Mouse (Mus musculus): ENCODE results near the gene Arhgap8. TPM values are rescaled to one million over a fixed set of nuclear protein-coding genes. Genes with fewer than 3 reads are reported as not detected.

Gene Arhgap8
- polyA plus RNA-seq, 1 experiment from 2014 or later: 0.53 TPM

DNA sequence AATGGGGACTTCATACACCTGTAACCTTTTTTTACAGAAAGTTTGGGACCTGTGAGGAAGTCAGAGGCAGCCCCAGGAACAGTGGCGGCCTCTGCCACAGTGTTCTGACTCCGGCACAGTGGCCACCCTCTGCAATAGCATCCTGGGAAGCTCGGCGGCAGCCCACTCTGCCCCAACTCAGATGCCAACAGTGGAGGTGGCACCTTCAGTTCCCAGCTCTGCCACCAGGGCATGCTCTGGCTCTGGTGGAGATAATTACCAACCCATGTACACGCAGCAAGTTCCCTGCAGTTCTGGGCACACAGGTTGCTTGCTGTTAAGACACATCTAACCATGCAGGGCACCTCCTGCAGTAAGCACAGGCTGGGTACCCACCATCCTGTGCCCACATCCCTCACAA lies 80.3 kb downstream of the Arhgap8 start:
- peaks cover 38% of the 10 kb centered on the region for H3K36me3 ChIP-seq (ENCODE audit: control insufficient read depth, insufficient read depth)
- no peak overlapping the region for H3K9ac ChIP-seq (replicated peaks; ENCODE audit: low read depth, low read length)
- no peak overlapping the region for H3K27ac ChIP-seq (ENCODE audit: low read length)
- 68% methylated on average over 5 of the region's 5 CpGs for WGBS
- H3K4me1 ChIP-seq (replicated peaks; ENCODE audit: control insufficient read depth, insufficient read depth, low read length): no peaks in the 10 kb centered on the region
- H3K4me3 ChIP-seq (replicated peaks; ENCODE audit: low read length): no peak overlapping the region
- H3K4me2 ChIP-seq (ENCODE audit: low read length): no peak overlapping the region
- ATAC-seq: peak; percentile 38; the same call in 1 of the 2 replicates
- no peaks in the 10 kb centered on the region for H3K27me3 ChIP-seq (replicated peaks; ENCODE audit: control insufficient read depth, insufficient read depth, low read length)
- no peaks in the 10 kb centered on the region for H3K9me3 ChIP-seq (ENCODE audit: control insufficient read depth, low read length)

DNA sequence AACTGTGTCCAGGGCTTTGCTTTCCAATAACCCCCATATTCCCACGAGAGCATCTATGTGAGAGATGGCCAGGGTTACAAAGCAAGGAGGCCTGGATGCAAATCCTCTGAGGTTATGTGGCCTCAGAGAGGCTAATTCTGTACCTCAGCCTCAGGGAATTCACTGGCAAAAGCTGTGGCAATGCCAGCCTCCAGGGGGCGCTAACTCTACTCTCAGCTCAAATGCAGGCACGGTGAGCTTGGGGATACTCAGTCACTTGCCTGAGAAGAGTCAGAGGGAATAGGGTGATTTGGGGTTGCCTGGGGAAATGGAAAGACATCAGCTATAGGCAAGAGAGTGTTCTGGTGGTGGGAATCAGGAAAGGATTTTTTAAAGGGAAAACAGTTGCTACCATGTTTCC lies 83.8 kb downstream of the Arhgap8 start:
- no peaks in the 10 kb centered on the region for H3K4me1 ChIP-seq (replicated peaks; ENCODE audit: control insufficient read depth, insufficient read depth, low read length)
- H3K27ac ChIP-seq (ENCODE audit: low read length): no peak overlapping the region
- no peaks in the 10 kb centered on the region for H3K27me3 ChIP-seq (replicated peaks; ENCODE audit: control insufficient read depth, insufficient read depth, low read length)
- no peak overlapping the region for H3K4me2 ChIP-seq (ENCODE audit: low read length)
- whole genome bisulfite sequencing: 50% methylated on average over 3 of the region's 3 CpGs
- no peak for ATAC-seq
- H3K9me3 ChIP-seq (ENCODE audit: control insufficient read depth, low read length): no peaks in the 10 kb centered on the region
- no peak overlapping the region for H3K9ac ChIP-seq (replicated peaks; ENCODE audit: low read depth, low read length)
- H3K36me3 ChIP-seq (ENCODE audit: control insufficient read depth, insufficient read depth): peaks cover 22% of the 10 kb centered on the region
- H3K4me3 ChIP-seq (replicated peaks; ENCODE audit: low read length): no peak overlapping the region

DNA sequence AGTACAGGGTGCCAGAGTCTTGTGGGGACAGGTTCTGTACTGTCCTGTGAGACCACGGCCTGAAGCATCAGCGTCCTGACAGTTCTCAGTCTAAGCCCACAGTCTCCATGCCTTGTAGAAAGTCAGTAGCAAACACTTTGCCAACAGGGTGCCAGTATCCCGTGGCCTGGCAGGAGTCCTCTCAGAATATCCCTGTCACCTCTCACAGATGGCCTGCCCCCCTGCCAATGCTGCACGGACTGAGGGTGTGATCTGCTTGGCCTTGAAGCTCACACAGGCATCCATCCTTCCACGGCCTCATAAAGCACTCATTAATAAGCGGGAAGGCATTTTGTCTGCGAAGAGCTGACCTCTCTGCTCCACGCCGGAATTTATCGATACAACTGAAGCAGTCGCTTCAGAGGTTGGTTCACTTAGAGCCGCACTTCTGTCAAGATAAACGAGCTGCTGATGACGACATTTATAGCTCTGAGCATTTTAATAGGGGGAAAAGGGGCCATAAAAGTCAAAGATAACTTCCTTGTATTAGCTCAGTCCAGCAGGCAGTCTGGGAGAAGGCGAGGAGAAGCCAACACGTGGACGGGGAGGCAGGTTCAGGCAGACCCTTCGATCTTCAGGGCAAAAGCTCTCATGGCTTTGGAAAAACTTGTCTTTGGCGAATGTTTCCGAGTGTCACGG lies 89.6 kb downstream of the Arhgap8 start:
- no peak overlapping the region for H3K4me3 ChIP-seq (replicated peaks; ENCODE audit: low read length)
- H3K9ac ChIP-seq (replicated peaks; ENCODE audit: low read depth, low read length): no peak overlapping the region
- H3K4me2 ChIP-seq (ENCODE audit: low read length): no peak overlapping the region
- 73% methylated on average over 21 of the region's 21 CpGs for WGBS
- ATAC-seq: no peak
- no peaks in the 10 kb centered on the region for H3K9me3 ChIP-seq (ENCODE audit: control insufficient read depth, low read length)
- H3K27me3 ChIP-seq (replicated peaks; ENCODE audit: control insufficient read depth, insufficient read depth, low read length): no peaks in the 10 kb centered on the region
- peaks cover 11% of the 10 kb centered on the region for H3K36me3 ChIP-seq (ENCODE audit: control insufficient read depth, insufficient read depth)
- peaks cover 34% of the 10 kb centered on the region for H3K4me1 ChIP-seq (replicated peaks; ENCODE audit: control insufficient read depth, insufficient read depth, low read length)
- H3K27ac ChIP-seq (ENCODE audit: low read length): no peak overlapping the region

DNA sequence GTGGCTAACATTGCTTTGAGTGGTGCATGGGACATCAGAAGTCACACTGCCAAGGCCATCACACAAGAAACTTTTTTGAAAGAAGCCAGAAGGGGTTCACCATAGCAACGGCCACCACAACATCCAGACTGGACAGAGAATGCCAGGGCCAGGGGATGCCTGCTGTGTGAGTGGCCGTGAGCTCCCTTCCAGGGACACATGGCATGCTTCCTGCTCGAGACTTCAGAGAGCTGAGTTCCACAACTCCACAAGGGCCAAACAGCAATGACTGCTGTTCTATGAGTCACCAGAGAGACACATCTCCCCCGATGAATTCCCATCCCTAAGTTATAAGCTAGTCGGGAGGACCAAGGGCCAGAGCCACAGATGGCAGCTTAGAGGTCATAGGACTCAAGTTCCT lies 91.3 kb downstream of the Arhgap8 start:
- H3K27ac ChIP-seq (ENCODE audit: low read length): no peak overlapping the region
- 76% methylated on average over 5 of the region's 5 CpGs for WGBS
- H3K36me3 ChIP-seq (ENCODE audit: control insufficient read depth, insufficient read depth): peaks cover 7% of the 10 kb centered on the region; the same call in 1 of the 2 replicates
- H3K9me3 ChIP-seq (ENCODE audit: control insufficient read depth, low read length): no peaks in the 10 kb centered on the region
- no peaks in the 10 kb centered on the region for H3K27me3 ChIP-seq (replicated peaks; ENCODE audit: control insufficient read depth, insufficient read depth, low read length)
- no peak for ATAC-seq
- H3K4me3 ChIP-seq (replicated peaks; ENCODE audit: low read length): no peak overlapping the region
- peaks cover 51% of the 10 kb centered on the region for H3K4me1 ChIP-seq (replicated peaks; ENCODE audit: control insufficient read depth, insufficient read depth, low read length)
- no peak overlapping the region for H3K4me2 ChIP-seq (ENCODE audit: low read length)
- no peak overlapping the region for H3K9ac ChIP-seq (replicated peaks; ENCODE audit: low read depth, low read length)

DNA sequence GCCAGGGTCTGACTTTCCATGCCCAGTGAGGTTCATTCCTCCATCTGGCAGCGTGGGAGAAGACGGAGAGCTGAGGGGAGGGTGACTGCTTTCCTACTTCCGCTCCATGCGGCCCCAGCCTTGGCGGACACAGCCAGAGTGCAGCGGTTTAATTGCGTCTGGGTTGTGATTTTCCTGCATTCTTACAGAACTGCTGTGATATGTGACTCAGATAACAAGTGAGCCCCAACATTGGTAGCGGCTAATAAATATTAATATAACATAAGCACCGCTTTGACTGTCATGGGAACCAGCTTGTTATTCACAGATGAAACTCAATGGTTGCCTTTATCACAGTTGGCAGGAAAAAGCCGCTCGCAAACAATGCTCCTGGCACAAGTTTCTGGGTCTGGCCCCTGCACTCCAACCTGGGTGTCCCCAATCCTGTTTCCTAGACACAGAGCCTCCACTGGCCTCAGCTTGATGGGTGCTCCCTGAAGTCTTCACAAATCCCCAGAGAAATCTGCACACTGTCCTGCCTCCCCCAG lies 93.0 kb downstream of the Arhgap8 start:
- H3K36me3 ChIP-seq (ENCODE audit: control insufficient read depth, insufficient read depth): no peaks in the 10 kb centered on the region
- H3K4me2 ChIP-seq (ENCODE audit: low read length): peak overlapping the region; percentile 8; the same call in 1 of the 2 replicates
- no peaks in the 10 kb centered on the region for H3K27me3 ChIP-seq (replicated peaks; ENCODE audit: control insufficient read depth, insufficient read depth, low read length)
- peak overlapping the region; percentile 31 for H3K27ac ChIP-seq (ENCODE audit: low read length)
- no peak overlapping the region for H3K4me3 ChIP-seq (replicated peaks; ENCODE audit: low read length)
- peaks cover 59% of the 10 kb centered on the region for H3K4me1 ChIP-seq (replicated peaks; ENCODE audit: control insufficient read depth, insufficient read depth, low read length)
- WGBS: 14% methylated on average over 11 of the region's 11 CpGs
- H3K9me3 ChIP-seq (ENCODE audit: control insufficient read depth, low read length): no peaks in the 10 kb centered on the region
- H3K9ac ChIP-seq (replicated peaks; ENCODE audit: low read depth, low read length): 0 out of 2 replicates have a peak overlapping the region, but pooled peaks have one; percentile 14
- ATAC-seq: peak; percentile 57

DNA sequence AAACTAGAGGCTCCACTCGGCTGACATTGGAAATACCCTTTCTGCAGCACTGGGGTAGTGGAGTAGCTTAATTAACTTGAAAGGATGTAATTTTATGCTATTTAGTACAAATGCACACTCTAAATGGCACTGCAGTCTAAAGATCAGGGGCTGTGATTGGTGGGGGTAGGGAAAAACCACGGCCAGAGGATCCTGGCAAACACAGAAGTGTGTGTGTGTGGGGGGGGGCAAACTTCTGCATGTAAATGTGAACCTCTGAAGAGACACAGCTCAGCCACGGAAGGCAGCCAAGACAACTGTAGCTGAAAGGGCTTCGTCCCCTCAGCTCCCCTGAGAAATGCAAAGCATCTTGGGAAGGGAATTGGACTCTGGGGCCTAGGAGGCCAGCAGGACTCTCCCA lies 95.3 kb downstream of the Arhgap8 start:
- no peak overlapping the region for H3K4me2 ChIP-seq (ENCODE audit: low read length)

DNA sequence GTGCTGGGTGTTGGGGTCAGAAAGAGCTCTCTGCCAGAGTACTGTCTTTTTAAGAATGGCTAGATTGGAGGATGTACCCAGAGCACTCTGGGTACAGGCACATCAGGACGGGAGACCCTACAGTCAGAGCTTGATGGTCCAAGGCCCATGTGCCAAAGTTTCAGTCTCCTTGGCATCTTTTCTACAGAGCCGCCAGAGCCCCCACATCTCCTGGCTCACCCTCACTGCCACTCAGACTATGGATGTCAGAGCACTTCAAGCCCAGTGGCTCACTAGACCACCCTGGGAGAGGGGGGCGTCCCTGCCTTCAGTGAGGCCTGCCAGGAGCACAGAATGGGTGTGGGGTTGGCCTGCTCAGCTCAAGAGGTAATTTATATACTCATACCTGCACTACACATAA lies 97.7 kb downstream of the Arhgap8 start:
- Histone ChIP-seq H3K4me2 (ENCODE audit: low read length) (no peak overlapping the region), H3K9me3 (ENCODE audit: control insufficient read depth, low read length) (no peaks in the 10 kb centered on the region), H3K36me3 (ENCODE audit: control insufficient read depth, insufficient read depth) (no peaks in the 10 kb centered on the region), H3K9ac (replicated peaks; ENCODE audit: low read depth, low read length) (no peak overlapping the region), H3K27me3 (replicated peaks; ENCODE audit: control insufficient read depth, insufficient read depth, low read length) (no peaks in the 10 kb centered on the region), H3K27ac (ENCODE audit: low read length) (no peak overlapping the region), H3K4me3 (replicated peaks; ENCODE audit: low read length) (no peak overlapping the region), H3K4me1 (replicated peaks; ENCODE audit: control insufficient read depth, insufficient read depth, low read length) (peaks cover 61% of the 10 kb centered on the region)
- 47% methylated on average over 3 of the region's 3 CpGs for WGBS
- ATAC-seq: no peak

More for the DNA sequence above, 95.3 kb downstream of the Arhgap8 start:
- Histone ChIP-seq H3K4me3 (replicated peaks; ENCODE audit: low read length) (no peak overlapping the region), H3K27ac (ENCODE audit: low read length) (peak overlapping the region; percentile 52), H3K36me3 (ENCODE audit: control insufficient read depth, insufficient read depth) (no peaks in the 10 kb centered on the region), H3K9me3 (ENCODE audit: control insufficient read depth, low read length) (no peaks in the 10 kb centered on the region), H3K4me1 (replicated peaks; ENCODE audit: control insufficient read depth, insufficient read depth, low read length) (peaks cover 69% of the 10 kb centered on the region), H3K9ac (replicated peaks; ENCODE audit: low read depth, low read length) (no peak overlapping the region), H3K27me3 (replicated peaks; ENCODE audit: control insufficient read depth, insufficient read depth, low read length) (no peaks in the 10 kb centered on the region)
- ATAC-seq: peak; percentile 66
- WGBS: 9% methylated on average over 4 of the region's 4 CpGs

DNA sequence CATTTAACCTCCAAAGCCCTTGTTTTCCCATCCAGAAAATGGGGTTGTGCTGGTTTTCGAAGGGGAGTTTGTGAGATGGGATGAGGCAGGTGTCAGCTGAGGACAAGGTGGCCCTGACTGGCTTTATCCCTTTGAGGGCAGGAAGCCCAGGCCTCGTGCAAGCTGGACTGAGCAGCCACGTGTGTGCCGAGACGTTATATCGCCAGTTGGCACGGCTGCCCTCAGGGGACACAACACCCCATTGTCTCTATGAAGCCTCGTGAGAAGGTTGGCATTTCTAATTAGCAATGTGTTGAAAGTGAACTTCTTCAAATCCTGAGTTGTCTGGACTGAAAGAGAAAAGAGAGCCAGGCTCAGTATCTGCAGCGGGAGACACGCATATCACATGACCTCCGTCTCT lies 98.4 kb downstream of the Arhgap8 start:
- WGBS: 24% methylated on average over 11 of the region's 11 CpGs
- Histone ChIP-seq H3K9me3 (ENCODE audit: control insufficient read depth, low read length) (no peaks in the 10 kb centered on the region), H3K9ac (replicated peaks; ENCODE audit: low read depth, low read length) (no peak overlapping the region), H3K27ac (ENCODE audit: low read length) (no peak overlapping the region), H3K4me3 (replicated peaks; ENCODE audit: low read length) (no peak overlapping the region), H3K27me3 (replicated peaks; ENCODE audit: control insufficient read depth, insufficient read depth, low read length) (no peaks in the 10 kb centered on the region), H3K4me1 (replicated peaks; ENCODE audit: control insufficient read depth, insufficient read depth, low read length) (peaks cover 54% of the 10 kb centered on the region), H3K4me2 (ENCODE audit: low read length) (no peak overlapping the region), H3K36me3 (ENCODE audit: control insufficient read depth, insufficient read depth) (no peaks in the 10 kb centered on the region)
- no peak for ATAC-seq

DNA sequence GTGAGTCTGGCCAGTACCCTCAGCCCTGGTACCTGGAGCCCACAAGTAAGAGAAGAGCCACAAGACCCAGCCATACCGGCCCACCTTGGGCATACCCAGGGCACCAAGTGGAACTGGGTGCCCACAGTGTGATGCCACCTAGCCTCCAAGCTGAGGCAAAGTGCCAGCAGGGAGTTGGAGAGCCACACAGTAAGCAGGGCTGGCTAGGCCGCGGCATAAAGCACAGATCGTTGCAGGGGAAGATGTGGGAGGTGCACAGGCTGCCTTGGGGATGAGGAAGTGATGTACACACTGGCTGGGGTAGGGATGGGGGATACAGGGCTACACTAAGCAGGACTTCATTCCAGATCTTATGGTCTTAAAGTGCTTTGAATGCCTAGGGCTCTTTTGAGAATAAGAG lies 101.0 kb downstream of the Arhgap8 start:
- Histone ChIP-seq H3K4me1 (replicated peaks; ENCODE audit: control insufficient read depth, insufficient read depth, low read length) (peaks cover 32% of the 10 kb centered on the region), H3K4me2 (ENCODE audit: low read length) (no peak overlapping the region), H3K4me3 (replicated peaks; ENCODE audit: low read length) (no peak overlapping the region), H3K9me3 (ENCODE audit: control insufficient read depth, low read length) (no peaks in the 10 kb centered on the region), H3K36me3 (ENCODE audit: control insufficient read depth, insufficient read depth) (no peaks in the 10 kb centered on the region), H3K27ac (ENCODE audit: low read length) (no peak overlapping the region), H3K9ac (replicated peaks; ENCODE audit: low read depth, low read length) (no peak overlapping the region), H3K27me3 (replicated peaks; ENCODE audit: control insufficient read depth, insufficient read depth, low read length) (no peaks in the 10 kb centered on the region)
- WGBS: 72% methylated on average over 4 of the region's 4 CpGs
- ATAC-seq: no peak

All from forebrain, embryonic 16.5 days (tissue).